Mouse (Mus musculus): Measurements from ENCODE around the gene Gucd1. TPM values are rescaled to one million over a fixed set of nuclear protein-coding genes. Genes with fewer than 3 reads are reported as not detected.

Gucd1 gene
- polyA plus RNA-seq, 1 experiment from 2014 or later: 80.9 TPM

DNA sequence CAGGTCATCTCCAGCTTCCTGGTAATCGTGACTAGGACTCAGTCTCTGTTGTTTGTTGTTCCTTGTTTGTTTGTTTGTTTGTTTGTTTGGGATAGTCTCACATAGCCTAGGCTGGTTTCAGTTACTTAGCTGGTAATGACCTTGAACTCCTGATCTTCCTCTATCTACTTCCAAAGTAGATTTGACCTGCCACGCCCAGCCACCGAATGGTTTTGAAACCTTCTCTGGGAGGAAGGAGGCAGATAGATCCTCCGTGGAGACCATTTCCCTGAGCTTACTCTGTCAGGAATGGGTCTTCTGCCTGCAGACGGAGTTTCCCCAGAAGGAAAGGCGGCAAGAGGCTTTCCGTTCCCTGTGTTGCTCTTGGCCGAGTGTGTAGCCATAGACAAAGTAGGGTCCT is 44.8 kb upstream of the Gucd1 start:
- WGBS: 74% methylated on average over 8 of the region's 8 CpGs
- H3K27ac ChIP-seq (ENCODE audit: low read depth, low read length): no peak overlapping the region
- H3K4me1 ChIP-seq (replicated peaks; ENCODE audit: control insufficient read depth, insufficient read depth, low read length): 0 out of 2 replicates have a peak, but pooled peaks cover 8% of the 10 kb centered on the region
- no peaks in the 10 kb centered on the region for H3K9me3 ChIP-seq (ENCODE audit: control insufficient read depth)
- peaks cover 31% of the 10 kb centered on the region for H3K27me3 ChIP-seq (replicated peaks; ENCODE audit: control insufficient read depth, insufficient read depth, low read length)
- H3K9ac ChIP-seq (ENCODE audit: low read depth, low read length): no peak overlapping the region
- H3K4me2 ChIP-seq (replicated peaks; ENCODE audit: low read depth): no peak overlapping the region
- H3K36me3 ChIP-seq (ENCODE audit: control insufficient read depth, insufficient read depth): no peaks in the 10 kb centered on the region
- ATAC-seq: no peak
- no peak overlapping the region for H3K4me3 ChIP-seq (ENCODE audit: low read depth, low read length)
- no peak for TF ChIP-seq CTCF (IDR thresholded peaks at IDR 0.05; ENCODE audit: low read depth)

DNA sequence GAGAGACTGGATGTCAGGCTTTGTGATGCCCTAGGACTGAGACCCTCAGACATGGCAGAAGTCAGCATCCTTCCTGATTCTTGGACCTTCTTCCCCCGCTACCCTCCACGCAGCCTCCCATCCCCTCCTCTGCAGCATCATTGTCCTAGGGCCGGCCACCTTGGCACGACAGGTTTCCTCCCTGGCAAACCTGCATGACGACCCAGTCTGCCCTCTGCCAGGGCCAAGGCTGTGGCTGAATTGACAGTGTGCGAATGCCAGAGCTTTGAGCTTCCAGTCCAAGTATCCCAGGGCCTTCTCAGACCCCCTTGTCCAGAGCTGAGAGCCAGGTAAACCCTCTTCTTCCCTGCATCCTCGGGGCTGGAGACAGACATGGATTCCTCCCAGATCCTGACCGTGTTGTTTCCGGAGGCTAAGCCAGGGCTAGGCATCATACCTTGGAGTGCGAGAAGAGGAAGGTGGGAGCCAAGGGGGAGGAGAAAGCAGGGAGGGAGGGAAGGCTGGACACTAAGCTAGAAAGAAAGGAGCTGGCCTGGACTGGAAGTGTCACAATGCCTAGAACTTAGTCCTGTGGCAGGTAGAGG is 43.4 kb upstream of the Gucd1 start, which contains the start of gene Ggt1:
Gene Ggt1, plus strand, starts transcription at position 534 of the 584 bp plus-strand sequence.
- Histone ChIP-seq H3K9me3 (ENCODE audit: control insufficient read depth) (no peaks in the 10 kb centered on the region), H3K36me3 (ENCODE audit: control insufficient read depth, insufficient read depth) (no peaks in the 10 kb centered on the region), H3K9ac (ENCODE audit: low read depth, low read length) (no peak within 1 kb of the TSS), H3K4me1 (replicated peaks; ENCODE audit: control insufficient read depth, insufficient read depth, low read length) (0 out of 2 replicates have a peak, but pooled peaks cover 8% of the 10 kb centered on the region), H3K4me2 (replicated peaks; ENCODE audit: low read depth) (peak within 1 kb of the TSS; percentile 88; the same call in 1 of the 2 replicates), H3K4me3 (ENCODE audit: low read depth, low read length) (no peak within 1 kb of the TSS), H3K27ac (ENCODE audit: low read depth, low read length) (no peak within 1 kb of the TSS), H3K27me3 (replicated peaks; ENCODE audit: control insufficient read depth, insufficient read depth, low read length) (peaks cover 31% of the 10 kb centered on the region)
- WGBS: 76% methylated on average over 10 of the region's 10 CpGs
- ATAC-seq: no peak
- TF ChIP-seq CTCF (IDR thresholded peaks at IDR 0.05; ENCODE audit: low read depth): no peak

DNA sequence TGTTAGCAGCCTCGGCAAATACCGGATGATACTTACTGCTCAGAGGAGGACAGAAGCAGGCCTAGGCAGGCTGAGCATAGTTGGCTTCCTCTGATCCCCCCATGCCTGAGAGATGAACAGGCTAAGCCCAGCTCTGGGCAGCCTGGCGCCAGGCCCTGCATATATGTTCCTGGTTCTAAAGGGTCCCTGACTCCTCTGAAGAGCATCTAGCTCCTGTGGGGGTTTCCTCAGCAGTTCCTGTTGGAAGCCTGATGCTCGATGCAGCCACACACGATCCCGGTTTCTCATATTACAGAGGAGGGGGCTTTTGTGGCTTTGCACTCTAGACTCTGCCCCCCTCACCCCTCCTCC is 42.8 kb upstream of the Gucd1 start:
- 35% methylated on average over 6 of the region's 6 CpGs for WGBS
- Histone ChIP-seq H3K36me3 (ENCODE audit: control insufficient read depth, insufficient read depth) (no peaks in the 10 kb centered on the region), H3K9me3 (ENCODE audit: control insufficient read depth) (no peaks in the 10 kb centered on the region), H3K4me2 (replicated peaks; ENCODE audit: low read depth) (peak overlapping the region; percentile 88), H3K9ac (ENCODE audit: low read depth, low read length) (0 out of 2 replicates have a peak overlapping the region, but pooled peaks have one; percentile 45), H3K27ac (ENCODE audit: low read depth, low read length) (no peak overlapping the region), H3K4me1 (replicated peaks; ENCODE audit: control insufficient read depth, insufficient read depth, low read length) (0 out of 2 replicates have a peak, but pooled peaks cover 6% of the 10 kb centered on the region), H3K27me3 (replicated peaks; ENCODE audit: control insufficient read depth, insufficient read depth, low read length) (peaks cover 31% of the 10 kb centered on the region), H3K4me3 (ENCODE audit: low read depth, low read length) (no peak overlapping the region)
- no peak for ATAC-seq
- TF ChIP-seq CTCF (IDR thresholded peaks at IDR 0.05; ENCODE audit: low read depth): no peak

DNA sequence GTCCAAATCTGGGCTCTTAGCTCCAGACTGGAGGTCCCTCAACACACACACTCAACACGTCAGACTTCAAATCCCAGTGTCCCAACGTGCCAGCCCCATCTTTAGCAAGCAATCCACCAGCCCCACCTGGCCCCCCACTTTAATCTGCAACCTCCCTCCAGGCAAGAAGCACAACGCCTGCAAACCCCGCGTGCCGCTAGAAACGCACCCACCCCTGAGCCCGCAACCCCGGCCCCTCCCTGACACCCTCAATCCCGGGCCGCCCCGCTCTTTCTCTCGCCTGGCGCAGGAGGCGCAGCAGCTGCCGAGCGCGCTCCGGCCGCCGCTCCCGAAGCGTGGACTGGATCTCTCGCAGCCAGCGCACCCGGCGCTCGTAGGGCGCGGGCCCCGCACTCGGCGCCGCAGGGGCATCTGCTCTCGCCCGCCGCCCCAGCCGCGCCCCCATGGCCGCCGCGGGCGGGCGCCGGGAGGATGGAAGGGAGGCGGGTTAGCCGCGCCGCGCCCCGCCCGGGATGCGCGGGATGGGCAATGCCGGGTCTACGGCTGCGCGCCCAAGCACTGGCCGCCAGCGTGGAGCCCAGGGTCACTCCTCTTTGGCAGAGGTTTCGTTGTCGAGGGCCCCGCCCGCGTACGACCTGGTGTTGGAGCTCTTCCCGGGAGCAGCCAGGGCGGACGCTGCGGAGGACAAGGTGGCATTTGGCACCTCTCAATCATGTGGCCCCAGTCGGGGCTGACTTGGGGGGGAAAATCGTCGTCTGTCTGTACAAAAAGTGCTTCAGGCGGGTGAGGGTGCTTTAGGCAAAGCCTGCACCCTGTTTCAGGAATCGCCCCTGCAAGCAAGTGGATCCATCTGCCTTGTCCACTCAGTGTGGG is 42.1 kb upstream of the Gucd1 start, which contains the start of gene Lrrc75b:
Gene Lrrc75b, minus strand, starts transcription at position 655 of the 873 bp plus-strand sequence.
- Histone ChIP-seq H3K4me1 (replicated peaks; ENCODE audit: control insufficient read depth, insufficient read depth, low read length) (0 out of 2 replicates have a peak, but pooled peaks cover 5% of the 10 kb centered on the region), H3K9ac (ENCODE audit: low read depth, low read length) (peak within 1 kb of the TSS; percentile 45; the same call in 1 of the 2 replicates), H3K36me3 (ENCODE audit: control insufficient read depth, insufficient read depth) (no peaks in the 10 kb centered on the region), H3K4me3 (ENCODE audit: low read depth, low read length) (peak within 1 kb of the TSS; percentile 54), H3K27me3 (replicated peaks; ENCODE audit: control insufficient read depth, insufficient read depth, low read length) (peaks cover 31% of the 10 kb centered on the region), H3K9me3 (ENCODE audit: control insufficient read depth) (no peaks in the 10 kb centered on the region), H3K27ac (ENCODE audit: low read depth, low read length) (no peak within 1 kb of the TSS), H3K4me2 (replicated peaks; ENCODE audit: low read depth) (peak within 1 kb of the TSS; percentile 88)
- 2% methylated on average over 75 of the region's 75 CpGs for WGBS
- no peak for TF ChIP-seq CTCF (IDR thresholded peaks at IDR 0.05; ENCODE audit: low read depth)
- peak; percentile 26; the same call in 1 of the 2 replicates for ATAC-seq

DNA sequence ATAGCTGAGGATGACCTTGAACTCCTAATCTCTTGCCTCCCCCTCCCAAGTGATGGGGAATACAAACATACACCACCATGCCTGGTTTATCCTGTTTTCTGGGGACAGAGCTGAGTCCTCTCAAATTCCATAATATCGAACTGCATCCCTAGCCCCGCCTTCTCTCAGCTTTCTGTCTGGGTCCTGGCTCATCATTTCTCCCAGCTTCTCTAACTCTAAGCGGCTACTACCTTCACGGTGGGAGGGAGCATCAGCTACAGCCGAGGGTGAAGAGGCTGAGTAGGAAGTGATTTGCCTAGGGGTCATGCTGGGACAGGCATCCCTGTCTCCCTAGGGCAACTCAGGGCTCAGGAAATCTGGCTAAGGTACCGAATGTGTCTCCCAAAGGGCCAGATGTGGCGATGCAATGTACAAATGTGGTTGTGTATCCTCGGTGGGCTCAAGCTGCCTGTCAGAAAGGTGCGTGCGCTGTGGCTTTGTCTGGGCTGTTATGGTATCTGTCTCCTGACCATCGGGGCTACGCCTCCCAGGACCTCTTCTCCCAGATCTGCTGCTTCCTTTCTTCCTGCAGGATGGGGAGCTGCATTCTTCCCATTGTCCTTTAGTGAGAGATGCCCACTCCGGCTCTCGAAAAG is 41.4 kb upstream of the Gucd1 start:
- Histone ChIP-seq H3K4me2 (replicated peaks; ENCODE audit: low read depth) (peak overlapping the region; percentile 88), H3K9me3 (ENCODE audit: control insufficient read depth) (no peaks in the 10 kb centered on the region), H3K27ac (ENCODE audit: low read depth, low read length) (no peak overlapping the region), H3K4me3 (ENCODE audit: low read depth, low read length) (peak overlapping the region; percentile 54), H3K9ac (ENCODE audit: low read depth, low read length) (no peak overlapping the region), H3K36me3 (ENCODE audit: control insufficient read depth, insufficient read depth) (no peaks in the 10 kb centered on the region), H3K4me1 (replicated peaks; ENCODE audit: control insufficient read depth, insufficient read depth, low read length) (0 out of 2 replicates have a peak, but pooled peaks cover 5% of the 10 kb centered on the region), H3K27me3 (replicated peaks; ENCODE audit: control insufficient read depth, insufficient read depth, low read length) (peaks cover 31% of the 10 kb centered on the region)
- WGBS: 9% methylated on average over 14 of the region's 14 CpGs
- no peak for TF ChIP-seq CTCF (IDR thresholded peaks at IDR 0.05; ENCODE audit: low read depth)
- no peak for ATAC-seq

DNA sequence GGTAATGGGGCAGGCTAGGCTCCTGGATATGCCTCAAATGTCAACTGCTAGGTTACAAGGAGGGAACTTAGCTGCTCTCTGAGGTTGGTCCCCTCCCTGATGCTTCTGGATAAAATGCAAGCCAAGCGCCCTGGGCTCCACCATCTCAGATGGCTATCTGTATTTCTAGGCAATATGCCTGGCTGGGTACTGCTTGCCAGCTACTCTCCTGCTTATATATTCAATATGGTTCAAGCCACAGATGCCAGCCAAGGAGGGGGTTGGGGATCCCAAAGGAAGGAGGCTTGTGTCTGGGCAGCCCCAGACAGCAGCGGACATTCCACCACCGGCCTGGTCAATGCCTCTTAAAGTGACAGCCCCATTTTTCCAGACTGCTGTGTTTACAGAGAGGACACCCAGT is 40.7 kb upstream of the Gucd1 start:
- no peak overlapping the region; the same call in 1 of the 2 replicates for H3K4me2 ChIP-seq (replicated peaks; ENCODE audit: low read depth)
- H3K4me1 ChIP-seq (replicated peaks; ENCODE audit: control insufficient read depth, insufficient read depth, low read length): 0 out of 2 replicates have a peak, but pooled peaks cover 5% of the 10 kb centered on the region

More for the DNA sequence above, 40.7 kb upstream of the Gucd1 start:
- Histone ChIP-seq H3K27ac (ENCODE audit: low read depth, low read length) (no peak overlapping the region), H3K36me3 (ENCODE audit: control insufficient read depth, insufficient read depth) (no peaks in the 10 kb centered on the region), H3K9me3 (ENCODE audit: control insufficient read depth) (no peaks in the 10 kb centered on the region), H3K9ac (ENCODE audit: low read depth, low read length) (no peak overlapping the region), H3K27me3 (replicated peaks; ENCODE audit: control insufficient read depth, insufficient read depth, low read length) (peaks cover 31% of the 10 kb centered on the region), H3K4me3 (ENCODE audit: low read depth, low read length) (no peak overlapping the region)
- no peak for ATAC-seq
- TF ChIP-seq CTCF (IDR thresholded peaks at IDR 0.05; ENCODE audit: low read depth): no peak
- 58% methylated on average over 3 of the region's 3 CpGs for WGBS
